Mouse (Mus musculus): Measurements from ENCODE around the gene Snrnp70.
"Not testable (repeated sequence)": the region's sequence is repeated elsewhere in the genome, so short reads cannot be mapped to it uniquely, and the experiment has no call there.

Gene Snrnp70

DNA sequence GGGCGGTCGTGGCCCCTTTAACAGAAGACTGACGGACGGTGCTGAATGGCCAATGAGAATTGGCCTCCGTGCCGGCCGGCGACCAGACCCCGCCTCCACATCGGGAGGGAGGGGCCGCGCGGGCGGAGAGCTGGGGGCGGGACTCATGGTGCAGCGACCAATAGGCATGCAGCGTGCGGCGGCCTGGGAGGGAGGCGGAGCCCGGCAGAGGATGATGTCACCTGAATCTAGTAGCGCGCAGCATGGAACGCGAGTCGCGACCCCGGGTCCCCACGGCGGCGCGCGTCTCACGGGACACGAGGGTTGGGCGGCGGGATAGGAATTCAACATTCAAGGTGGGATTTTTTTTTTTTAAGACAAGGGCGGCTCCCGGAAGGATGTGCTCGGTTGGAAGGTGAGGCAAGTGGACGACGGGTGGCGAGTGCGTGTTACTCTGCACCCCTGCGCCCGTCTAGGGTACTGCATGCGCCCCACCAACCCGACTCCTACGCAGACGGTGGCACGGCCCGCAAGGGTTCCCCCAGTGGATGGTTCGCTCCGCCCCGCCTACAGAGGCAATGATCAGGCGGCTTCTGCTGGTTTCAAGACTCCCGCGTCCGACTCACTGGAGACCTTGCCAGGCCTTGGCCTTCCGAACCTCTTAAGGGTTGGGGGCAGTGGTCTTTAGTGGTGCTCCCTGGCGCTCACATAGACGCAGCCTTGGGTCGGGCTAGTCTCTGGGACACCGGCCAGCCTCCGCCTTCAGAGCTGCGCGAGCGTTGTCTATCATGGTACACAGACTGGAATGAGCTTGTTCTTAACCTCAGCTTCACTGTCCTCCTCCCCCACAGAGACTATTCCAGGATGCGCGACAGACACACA is 28.3 kb downstream of the Snrnp70 start:
- DNase-seq, result peak; percentile 99

DNA sequence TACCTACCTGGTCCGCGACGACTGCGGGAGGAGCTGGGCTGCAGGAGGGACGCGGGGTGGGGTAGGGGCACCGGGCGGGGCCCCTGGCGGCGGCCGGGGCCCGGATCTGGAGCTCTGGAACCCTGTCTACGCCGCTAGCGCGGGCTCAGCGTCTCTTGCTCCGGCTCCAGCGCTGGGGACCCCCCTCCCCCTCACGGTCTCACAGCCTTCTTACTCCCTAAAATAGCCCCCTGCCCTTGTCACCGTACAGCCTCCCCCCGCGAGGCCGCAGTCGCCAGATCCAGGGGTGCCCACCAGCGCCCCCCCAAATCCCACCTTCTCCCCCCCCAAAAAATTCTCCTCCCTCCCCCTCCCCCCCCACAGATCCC is 28.9 kb downstream of the Snrnp70 start, which contains the start of gene Ppfia3:
TSS of gene Ppfia3 (minus strand) at position 368 of the 368 bp plus-strand sequence.
- DNase-seq, result no peak

DNA sequence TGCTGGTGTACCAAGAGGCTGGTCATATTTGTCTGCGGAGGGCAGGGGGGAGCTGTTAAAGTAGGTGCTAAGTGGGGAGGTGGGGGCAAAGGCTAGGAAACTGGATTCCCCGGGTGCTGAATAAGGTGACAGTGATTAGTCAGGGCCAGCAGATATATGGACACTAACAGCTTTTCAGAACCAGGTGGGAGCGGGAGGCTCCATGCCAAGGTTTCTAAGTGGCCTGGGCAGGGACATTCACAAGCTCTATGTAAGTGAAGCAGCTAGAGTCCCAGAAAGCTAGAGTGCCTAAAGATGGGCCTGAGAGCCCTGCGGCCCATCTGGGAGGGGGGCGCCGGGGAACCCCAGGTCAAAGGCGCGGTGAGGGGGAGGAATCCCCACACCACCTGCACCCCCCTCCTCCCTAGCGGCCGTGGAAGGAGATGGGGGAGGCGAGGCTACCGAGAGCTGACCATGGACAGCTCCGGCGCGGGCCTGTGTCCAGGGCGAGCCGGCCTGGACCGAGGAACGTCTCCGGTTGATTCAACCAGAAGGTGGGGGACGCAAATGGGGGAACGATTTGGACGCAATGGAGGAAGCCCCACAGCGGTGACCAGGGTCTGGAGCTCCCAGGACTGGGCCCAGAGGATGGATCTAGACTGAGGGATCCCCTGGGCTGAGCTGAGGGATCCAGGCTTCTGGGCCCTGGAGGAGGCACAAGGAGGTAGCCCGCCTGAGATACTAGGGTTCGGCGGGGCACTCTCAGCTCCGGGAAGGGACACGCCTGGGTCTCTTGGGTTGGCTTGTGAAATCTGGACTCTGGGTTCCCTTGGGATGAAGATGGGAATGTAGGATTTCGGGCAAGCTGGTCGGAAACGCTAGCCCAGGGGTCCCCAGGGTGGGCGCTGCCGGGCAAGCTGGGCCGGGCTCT is 29.5 kb downstream of the Snrnp70 start:
- peak; percentile 47 for DNase-seq

DNA sequence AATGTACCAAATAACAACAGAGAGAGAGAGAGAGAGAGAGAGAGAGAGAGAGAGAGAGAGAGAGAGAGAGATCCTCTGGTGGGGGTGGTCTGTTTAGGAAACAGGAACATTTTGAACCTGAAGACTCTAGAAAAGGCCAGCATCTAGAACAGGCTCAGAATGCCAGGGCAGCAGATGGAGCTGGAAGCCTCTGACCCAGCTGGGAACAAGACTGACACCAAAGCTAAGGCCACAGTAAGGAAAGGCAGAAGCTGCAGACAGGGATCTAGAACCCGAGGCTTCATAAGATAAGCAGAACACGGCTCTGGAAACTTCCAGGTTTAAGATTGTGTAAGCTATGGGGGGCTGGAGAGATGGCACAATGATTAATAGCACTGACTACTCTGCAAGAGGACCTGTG is 31.6 kb downstream of the Snrnp70 start:
- DNase-seq, result no peak

DNA sequence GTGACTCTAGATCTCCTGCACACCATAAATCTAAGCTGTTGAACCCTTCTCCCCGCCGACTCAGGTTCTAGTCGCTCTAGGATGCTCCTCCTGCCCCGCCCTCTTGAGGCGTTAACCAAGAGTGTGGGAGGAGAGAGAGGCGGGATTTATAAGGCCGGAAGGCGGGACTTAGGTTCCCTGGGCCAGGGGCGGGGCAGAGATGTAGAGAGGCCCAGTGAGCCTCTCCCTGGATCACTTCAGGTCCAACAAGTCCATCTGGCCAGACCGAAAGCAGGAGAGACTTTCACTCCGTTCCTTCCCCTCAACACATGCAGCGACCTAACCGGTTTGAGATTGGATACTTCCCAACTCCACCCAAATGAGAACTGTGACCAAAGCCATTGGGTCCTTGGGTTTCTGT is 32.7 kb downstream of the Snrnp70 start:
- no peak for DNase-seq

DNA sequence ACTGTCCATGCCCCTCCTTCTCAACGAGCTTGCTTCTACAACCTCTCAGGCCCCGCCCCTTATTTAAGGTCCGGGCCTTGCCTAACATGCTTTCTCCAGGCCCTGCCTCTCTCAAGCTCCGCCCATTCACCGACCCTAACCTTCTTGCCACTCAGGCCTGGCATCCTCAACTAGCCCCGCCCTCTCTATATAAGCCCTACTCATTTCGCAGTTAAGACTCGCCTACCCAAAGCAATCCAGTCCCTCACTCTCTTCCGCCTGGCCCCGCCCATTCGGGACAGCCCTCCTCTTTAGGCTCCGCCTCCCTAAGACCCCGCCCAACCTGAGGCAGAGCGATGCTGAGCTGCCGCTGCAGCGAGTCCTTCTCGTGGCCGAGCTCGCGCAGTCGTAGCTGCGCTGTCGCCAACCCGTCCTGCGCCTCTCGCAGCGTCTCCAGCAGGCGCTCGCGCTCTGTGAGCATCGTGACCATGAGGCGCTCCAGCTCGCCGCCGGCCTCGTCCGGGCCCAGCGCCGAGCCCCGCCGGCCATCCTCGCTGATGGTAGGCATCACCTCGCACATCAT is 34.2 kb downstream of the Snrnp70 start:
- peak; percentile 87 for DNase-seq

DNA sequence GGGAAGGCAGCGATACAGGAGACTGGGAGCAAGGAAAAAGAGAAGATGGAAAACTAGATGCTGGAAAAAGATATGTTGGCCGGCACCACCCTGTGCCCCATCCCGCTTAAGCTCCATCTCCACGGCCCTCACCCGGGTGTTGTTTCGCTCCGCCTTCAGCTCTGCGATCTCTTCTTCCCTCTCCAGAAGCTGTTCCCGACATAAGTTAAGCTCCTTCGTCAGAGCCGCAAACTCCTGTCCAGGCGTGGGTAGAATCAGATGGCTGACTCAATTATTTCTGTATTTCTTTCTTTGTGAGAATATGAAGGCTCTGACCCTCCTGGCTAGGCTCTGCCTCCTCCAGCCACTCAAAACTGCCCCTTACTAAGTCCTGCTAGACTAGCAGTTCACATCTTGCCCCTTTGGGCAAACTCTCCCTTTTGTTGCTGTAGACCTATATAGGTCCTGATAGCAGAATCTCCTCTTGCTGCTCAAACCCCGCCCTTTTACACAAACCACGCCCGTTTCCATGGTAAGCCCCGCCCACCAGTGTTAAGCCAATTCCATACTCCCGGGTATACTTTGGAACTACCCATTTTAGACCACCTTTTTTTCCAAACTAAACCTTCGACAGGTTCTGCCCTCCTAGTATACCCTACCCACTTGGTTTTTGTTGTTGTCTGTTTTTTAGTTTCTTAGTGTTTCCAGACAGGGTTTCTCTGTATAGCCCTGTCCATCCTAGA is 35.0 kb downstream of the Snrnp70 start:
- DNase-seq, result no peak

DNA sequence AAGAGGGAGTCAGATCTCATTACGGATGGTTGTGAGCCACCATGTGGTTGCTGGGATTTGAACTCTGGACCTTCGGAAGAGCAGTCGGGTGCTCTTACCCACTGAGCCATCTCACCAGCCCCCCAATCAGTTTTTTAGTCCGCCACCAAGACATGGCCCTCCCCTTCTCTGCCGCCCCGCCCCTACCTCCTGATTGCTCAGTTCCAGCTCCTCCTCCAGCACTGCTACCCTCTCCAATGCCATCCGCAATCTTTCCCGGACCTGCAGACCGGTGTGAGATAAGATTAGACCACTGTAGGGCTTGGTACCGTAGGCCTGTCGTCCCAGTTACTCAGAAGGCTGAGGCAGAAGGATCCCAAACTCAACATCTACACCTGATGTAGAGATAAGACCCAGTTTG is 36.5 kb downstream of the Snrnp70 start:
- not testable (repeated sequence) for DNase-seq

DNA sequence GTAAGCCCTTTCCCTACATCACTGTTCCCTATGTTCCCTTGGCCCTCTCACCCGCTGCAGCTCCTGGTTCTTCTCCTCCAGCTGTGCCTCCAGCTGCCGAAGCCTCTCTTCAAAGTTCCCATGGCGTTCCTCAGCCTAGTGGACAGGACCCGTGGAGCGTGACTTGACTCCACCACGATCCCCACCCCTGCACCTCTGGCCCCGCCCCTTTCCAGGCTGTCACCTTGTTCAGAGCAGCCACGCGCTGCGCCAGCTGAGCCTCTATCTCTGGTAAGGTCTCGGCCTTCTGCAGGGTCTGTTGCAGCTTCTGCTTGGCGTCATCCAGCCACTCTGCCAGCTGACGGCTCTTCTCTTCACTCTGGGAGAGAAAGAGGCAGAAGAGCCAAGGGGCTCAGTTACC is 39.5 kb downstream of the Snrnp70 start:
- no peak for DNase-seq

DNA sequence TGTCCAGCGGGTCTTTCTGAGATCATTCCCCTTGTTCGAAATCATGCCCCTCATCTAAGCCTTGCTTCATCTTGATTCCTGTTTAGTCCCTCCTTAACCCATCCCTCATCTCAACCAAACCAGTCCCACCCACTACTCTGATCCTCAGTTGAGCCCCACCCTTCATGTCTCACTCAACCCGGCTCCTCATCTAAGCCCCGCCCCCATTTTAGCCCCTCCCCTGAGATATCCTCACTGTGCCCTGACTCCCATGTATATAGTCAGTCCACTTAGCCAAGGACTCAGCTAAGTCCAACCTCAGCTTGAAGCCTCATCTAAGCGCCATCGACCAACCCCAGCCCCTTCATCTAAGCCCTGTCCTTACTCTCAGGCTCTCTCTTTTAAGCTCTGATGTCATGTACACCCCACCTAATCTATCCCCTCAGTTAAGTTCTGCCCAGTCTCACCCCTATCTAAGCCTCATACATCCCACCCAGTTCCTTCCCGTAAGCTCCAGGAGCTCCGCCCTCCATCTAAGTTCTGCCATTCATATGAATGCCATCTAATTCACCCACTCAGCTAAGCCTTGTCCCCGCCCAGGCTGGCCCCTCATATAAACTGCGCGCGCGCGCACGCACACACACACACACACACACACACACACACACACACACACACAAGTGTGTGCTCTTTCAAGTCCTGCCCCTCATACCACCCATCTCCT is 40.1 kb downstream of the Snrnp70 start:
- DNase-seq, result no peak

DNA sequence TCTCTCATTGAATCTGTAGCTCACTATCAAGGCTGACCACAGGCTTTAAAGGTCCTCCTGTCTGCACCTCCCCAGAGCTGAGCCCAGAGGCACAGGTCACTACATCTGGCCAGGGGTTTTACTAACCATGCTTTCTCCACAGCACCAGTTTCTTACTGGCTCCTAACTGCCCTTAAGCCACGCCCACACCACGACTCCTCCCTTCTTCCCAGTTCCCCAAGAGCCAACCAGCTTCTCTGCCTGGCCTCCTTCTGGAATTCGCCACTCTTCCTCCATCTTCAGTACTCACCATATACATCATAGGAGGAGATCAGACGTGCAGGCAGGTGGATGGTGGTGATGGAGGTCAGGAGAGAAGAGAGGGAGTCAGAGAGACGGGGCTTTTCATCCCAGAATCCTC is 42.5 kb downstream of the Snrnp70 start:
- no peak for DNase-seq

DNA sequence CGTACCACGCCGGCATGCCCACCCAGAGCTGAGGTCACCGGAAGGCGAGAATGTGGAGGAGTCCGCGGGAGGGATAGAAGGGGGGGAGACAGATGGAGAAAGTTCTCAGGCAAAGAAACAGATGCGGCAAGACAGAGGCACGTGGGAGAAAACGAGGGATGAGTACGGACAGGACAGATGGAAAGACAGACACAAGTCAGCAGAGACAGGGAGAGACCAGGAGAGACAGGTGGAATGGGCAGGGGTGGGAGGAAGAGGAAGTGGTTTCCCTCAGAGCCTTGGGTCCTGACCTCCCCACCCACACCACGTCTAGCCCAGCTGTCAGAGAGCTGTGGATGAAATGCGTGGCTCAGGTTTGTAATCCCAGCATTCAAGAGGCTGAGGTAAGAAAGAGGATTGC is 48.6 kb downstream of the Snrnp70 start:
- peak; percentile 25 for DNase-seq

DNA sequence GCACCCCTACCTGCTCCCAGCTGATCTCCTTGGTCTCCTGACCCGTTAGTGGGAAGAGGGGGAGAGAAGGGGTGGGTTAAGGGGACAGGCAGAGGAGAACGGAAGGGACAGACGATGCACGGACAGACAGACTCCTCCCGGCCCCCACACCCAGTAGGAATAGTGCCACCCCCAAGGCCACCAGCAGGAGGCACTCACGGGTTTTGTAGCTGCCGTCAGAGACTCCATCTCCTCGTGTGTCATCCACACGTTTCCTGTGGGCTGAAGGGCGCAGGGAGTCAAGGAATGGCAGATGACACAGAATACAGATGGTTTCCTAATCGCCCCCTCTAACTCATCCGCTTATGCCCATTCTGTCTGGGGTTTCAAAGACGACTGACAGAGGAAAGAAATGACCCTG is 52.0 kb downstream of the Snrnp70 start:
- no peak for DNase-seq

DNA sequence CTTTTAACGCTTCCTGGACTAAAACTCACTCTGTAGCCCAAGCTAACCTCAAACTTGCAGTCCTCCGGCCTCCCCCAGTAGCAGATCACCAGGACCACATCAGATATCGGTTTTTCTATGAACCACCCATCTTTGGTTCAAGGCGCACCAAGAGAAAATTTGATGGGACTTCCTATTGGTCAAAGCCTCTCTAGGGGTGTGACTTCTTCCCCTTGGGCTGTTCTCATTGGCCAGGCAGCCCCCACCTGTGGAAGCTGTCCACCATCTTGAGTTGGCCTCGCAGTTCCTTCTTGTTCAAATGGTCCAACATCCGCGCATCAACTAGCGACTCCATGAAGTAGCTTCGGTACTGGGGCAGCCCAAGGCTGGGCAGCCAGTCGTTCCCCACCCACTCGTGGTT is 53.5 kb downstream of the Snrnp70 start:
- DNase-seq, result no peak

DNA sequence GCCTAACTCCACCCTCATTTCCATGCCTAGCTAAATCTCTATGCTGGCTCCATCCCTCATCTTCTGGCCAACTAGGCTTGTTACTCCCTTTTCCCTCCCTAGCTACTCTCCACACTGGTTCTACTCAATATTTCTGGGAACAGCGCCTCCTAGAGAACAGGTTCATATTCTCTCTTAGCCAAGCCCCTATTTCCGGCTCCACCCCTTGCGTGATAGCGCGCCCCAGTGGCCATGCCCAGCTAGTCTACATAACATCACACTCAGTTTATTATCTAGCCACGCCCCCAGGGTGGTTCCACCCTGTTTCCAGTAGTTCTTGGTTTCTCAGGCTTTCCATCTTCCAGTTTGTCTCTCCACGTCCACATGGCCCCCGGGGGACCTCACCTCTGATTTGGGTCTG is 54.2 kb downstream of the Snrnp70 start:
- DNase-seq, result peak; percentile 72

DNA sequence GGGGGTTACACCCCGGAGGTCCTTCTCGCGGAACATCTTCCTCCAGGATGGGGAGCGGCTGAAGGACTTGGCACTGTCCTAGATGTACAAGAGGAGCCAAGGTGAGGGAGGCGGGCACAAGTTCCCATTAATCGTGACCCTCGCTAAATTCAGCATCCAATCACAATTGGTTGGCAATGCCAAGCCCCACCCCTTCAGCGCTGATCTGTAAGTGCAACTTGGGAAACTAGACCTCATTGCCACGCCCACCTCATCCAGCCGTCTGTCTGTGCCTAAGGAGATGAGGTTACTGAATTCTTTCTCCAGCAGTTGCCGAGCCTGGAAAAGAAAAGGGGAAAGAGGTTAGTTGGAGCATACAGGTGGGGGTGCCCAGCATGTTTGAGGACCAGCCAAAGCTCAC is 54.9 kb downstream of the Snrnp70 start:
- no peak for DNase-seq

DNA sequence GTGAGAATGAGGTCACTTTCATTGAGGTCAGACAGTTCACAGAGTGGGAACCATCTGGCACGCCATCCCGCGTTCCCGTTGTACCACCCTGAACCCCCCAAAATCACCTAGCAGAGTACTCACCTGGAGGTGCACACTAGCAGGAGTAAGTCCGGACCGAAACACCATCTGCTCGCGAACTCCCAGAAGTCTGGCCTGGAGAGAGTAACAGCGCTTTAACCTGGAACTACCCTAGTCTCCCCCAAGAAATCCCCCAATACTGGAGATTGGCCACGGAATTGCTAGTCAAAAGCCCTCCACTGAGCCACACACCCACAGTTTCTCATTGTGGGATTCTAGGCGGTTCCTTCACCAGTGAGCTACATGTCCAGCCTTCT is 55.5 kb downstream of the Snrnp70 start:
- DNase-seq, result no peak

DNA sequence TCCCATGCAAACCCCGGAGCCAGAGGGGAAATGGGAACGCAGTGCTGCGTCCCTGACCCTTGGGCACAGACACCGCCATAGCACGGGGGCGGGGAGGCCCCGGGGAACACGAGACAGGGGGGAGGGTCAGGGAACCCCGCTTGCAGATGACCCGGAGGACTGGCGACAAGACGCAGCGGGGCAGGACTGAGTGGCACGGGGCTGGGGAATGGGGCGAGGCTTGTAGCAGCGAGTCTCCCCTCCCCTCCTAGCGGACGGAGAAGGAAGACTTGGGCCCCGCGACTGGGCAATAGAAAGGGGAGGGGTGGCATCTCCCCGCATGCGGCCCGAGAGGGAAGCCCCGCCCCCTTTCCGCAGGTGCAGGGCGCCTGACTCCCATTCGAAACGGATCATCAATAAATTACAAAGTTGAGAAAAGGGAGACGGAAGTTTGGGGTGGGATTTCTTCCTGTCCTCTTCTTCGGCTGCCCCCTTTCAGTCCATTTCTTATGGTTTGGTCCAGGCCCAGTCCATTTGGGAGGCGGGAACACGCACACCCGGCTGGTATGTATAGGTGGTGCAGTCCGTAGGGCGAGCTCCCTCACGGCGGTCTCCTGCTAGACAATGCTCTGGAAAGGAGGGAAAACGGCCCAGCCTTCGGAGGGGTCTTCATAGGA is 56.0 kb downstream of the Snrnp70 start:
- DNase-seq, result peak; percentile 51

DNA sequence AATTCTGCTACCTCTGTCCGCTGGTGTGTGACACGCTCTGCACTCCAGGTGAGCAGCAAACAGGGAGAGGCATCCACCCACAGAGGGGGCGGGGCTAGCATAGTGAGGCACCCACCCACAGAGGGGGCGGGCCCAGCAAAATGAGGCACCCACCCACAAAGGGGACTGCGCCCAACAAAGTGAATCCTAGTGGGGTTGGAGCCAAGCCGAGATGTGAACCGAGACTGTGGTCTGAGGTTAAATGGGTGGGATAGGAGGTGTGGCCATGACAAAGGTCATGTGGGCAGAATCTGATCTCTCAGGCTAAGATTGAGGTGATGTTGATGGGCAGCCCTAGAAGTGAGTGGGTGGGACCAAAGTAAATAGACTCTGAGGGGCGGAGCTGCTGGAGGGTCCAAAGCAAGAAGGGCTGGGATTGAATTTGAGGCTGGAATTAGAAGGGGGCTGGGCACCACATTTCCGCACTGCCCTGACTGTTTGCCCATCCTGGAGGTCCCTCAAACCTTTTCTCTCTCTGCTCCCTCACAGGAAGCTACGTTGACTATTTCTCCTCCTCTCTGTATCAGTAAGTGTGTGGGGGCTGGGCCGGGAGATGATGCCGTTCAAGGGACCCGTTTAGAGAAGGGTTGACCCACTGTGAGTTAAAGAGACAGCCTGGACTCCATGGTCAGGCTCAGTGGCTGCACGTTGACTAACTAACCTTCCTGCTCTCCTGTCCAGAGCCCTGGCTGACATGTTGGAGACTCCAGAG is 57.2 kb downstream of the Snrnp70 start:
- DNase-seq, result peak; percentile 14

DNA sequence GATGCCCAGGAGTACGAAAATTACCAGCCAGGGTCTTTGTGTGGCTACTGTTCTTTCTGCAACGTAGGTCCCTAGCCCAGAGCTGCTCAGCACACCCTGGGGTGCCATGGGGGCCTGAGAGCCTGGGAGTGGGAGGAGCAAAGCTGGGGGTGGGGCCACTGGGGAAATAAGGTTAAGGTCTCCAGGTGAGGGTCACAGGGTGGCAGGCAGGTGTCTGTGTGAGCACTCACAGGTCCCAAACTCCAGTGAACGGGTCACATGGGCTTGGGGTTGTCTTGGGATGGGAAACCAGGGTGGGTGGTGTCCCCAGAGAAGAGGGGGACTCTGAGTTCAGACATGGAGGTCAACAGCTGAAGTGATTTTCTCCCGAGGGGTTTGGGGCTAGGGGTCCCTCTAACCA is 58.1 kb downstream of the Snrnp70 start:
- no peak for DNase-seq

DNA sequence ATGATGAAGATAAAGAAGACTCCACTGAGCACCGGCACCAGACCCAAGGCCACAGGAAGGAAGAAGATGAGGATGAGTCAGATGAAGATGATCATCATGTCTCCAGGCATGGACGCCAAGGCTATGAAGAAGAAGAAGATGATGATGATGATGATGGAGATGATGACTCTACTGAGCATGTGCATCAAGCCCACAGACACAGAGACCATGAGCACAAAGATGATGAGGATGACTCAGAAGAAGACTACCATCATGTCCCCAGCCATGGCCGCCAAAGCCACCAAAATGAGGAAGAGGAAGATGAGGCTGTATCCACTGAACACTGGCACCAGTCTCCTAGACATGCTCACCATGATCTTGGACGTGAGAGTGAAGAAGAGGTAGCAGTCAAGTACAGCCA is 59.2 kb downstream of the Snrnp70 start:
- no peak for DNase-seq

Data from right cerebral cortex, postnatal 25 days (tissue).